Mouse (Mus musculus) bone marrow macrophage, adult 2 months (primary cell): Measurements from ENCODE around the gene Trpm2.

Experiments used
- CTCF ChIP-seq: IDR thresholded peaks from 2 replicates; pipeline ENCODE4 v1.5.1; 2012; ENCODE audit warnings: low read depth, mild to moderate bottlenecking, low read length, moderate library complexity
- POLR2A ChIP-seq: IDR thresholded peaks from 2 replicates; pipeline ENCODE4 v1.6.1; 2012; ENCODE audit warnings: mild to moderate bottlenecking, low read depth, low read length, borderline replicate concordance

GRCm38 (mm10) chr10:77971191-77971590, 828 bp upstream of the Trpm2 start:
- TF ChIP-seq CTCF (no peak), POLR2A (no peak)
